Mouse (Mus musculus): ENCODE data around the gene Tsc22d4. TPM values are rescaled to one million over a fixed set of nuclear protein-coding genes. Genes with fewer than 3 reads are reported as not detected.

The Tsc22d4 gene
- polyA plus RNA-seq, 1 experiment = 71.2 TPM

- no peaks in the 10 kb centered on the region; the same call in 1 of the 2 replicates for H3K36me3 ChIP-seq (ENCODE audit: control insufficient read depth, insufficient read depth, low read length)
- H3K27me3 ChIP-seq (replicated peaks; ENCODE audit: control insufficient read depth, insufficient read depth, low read length) = no peaks in the 10 kb centered on the region
- no peak for DNase-seq
- WGBS = 38% methylated on average over 9 of the region's 9 CpGs
- H3K4me1 ChIP-seq (ENCODE audit: control insufficient read depth, insufficient read depth, low read length) = peaks cover 20% of the 10 kb centered on the region
- no peak overlapping the region for H3K4me3 ChIP-seq (ENCODE audit: insufficient read depth, low read depth, low read length)
- TF ChIP-seq POLR2A (IDR thresholded peaks at IDR 0.05; ENCODE audit: low read depth, low read length) = no peak
- no peak for TF ChIP-seq CTCF (conservative IDR thresholded peaks at IDR 0.05; ENCODE audit: insufficient read depth, insufficient read length, low read depth, low read length)
- H3K27ac ChIP-seq (ENCODE audit: insufficient read depth, low read depth, low read length) = no peak overlapping the region
Measured at GRCm38 (mm10) chr5:137783901-137784540, 38.5 kb downstream of the Tsc22d4 start.

- H3K4me3 ChIP-seq (ENCODE audit: insufficient read depth, low read depth, low read length) = peak overlapping the region; percentile 61; the same call in 1 of the 2 replicates
- TF ChIP-seq POLR2A (IDR thresholded peaks at IDR 0.05; ENCODE audit: low read depth, low read length) (no peak), CTCF (conservative IDR thresholded peaks at IDR 0.05; ENCODE audit: insufficient read depth, insufficient read length, low read depth, low read length) (no peak)
- no peak for DNase-seq
- no peaks in the 10 kb centered on the region for H3K27me3 ChIP-seq (replicated peaks; ENCODE audit: control insufficient read depth, insufficient read depth, low read length)
- H3K4me1 ChIP-seq (ENCODE audit: control insufficient read depth, insufficient read depth, low read length) = peaks cover 20% of the 10 kb centered on the region
- 45% methylated on average over 14 of the region's 14 CpGs for WGBS
- H3K36me3 ChIP-seq (ENCODE audit: control insufficient read depth, insufficient read depth, low read length) = no peaks in the 10 kb centered on the region; the same call in 1 of the 2 replicates
- H3K27ac ChIP-seq (ENCODE audit: insufficient read depth, low read depth, low read length) = no peak overlapping the region
Measured at GRCm38 (mm10) chr5:137784546-137784945, 39.0 kb downstream of the Tsc22d4 start.

- Histone ChIP-seq H3K4me3 (ENCODE audit: insufficient read depth, low read depth, low read length) (peak overlapping the region; percentile 61), H3K27ac (ENCODE audit: insufficient read depth, low read depth, low read length) (peak overlapping the region; percentile 97), H3K27me3 (replicated peaks; ENCODE audit: control insufficient read depth, insufficient read depth, low read length) (no peaks in the 10 kb centered on the region), H3K4me1 (ENCODE audit: control insufficient read depth, insufficient read depth, low read length) (peaks cover 16% of the 10 kb centered on the region), H3K36me3 (ENCODE audit: control insufficient read depth, insufficient read depth, low read length) (no peaks in the 10 kb centered on the region; the same call in 1 of the 2 replicates)
- WGBS = 2% methylated on average over 59 of the region's 62 CpGs
- TF ChIP-seq POLR2A (IDR thresholded peaks at IDR 0.05; ENCODE audit: low read depth, low read length) (no peak), CTCF (conservative IDR thresholded peaks at IDR 0.05; ENCODE audit: insufficient read depth, insufficient read length, low read depth, low read length) (no peak)
- DNase-seq = no peak
Measured at GRCm38 (mm10) chr5:137785164-137786031, 39.9 kb downstream of the Tsc22d4 start.

DNA sequence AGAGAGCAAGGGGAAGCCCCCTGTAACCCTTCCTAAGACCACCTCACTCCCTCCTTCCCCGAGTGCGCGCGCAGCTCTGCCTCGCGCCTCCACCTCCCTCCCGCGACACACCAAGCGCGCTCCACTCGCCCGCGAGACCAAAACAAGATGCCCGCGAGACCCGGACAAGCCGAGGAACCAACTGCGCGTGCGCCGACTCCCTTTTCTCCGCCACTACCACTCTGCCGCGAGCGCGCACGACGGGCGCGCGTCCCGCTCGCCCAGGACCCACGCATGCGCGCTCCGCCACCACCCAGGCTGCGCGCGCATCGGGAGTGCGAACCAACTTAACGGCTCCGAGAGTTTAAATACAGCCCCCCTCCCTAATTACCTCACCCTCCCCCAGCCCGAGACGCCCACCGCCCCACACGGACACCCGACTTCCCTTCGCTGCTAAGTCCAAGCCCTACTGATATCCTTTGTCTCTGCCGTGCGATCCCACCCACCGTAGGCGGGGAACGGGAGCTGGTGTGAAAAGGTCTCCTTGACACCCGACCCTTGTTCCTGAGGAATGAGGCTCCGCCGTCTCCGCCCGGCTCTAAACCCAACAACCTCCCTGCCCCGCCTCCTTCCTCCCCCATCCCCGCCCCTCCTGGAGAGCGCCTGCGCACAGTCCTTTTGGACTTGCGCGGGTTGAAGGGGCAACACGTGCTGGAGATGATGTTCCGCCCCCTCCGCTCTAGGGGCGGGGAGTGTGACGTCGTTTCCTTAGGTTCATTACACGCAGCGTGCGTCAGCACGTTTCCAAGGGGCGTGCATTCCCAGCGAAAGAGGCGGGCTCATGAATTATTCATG lies 40.8 kb downstream of the Tsc22d4 start:
- DNase-seq = peak; percentile 100
- peak; percentile 98 for TF ChIP-seq POLR2A (IDR thresholded peaks at IDR 0.05; ENCODE audit: low read depth, low read length)
- TF ChIP-seq CTCF (conservative IDR thresholded peaks at IDR 0.05; ENCODE audit: insufficient read depth, insufficient read length, low read depth, low read length) = no peak
- under 1% methylated on average over 79 of the region's 79 CpGs for WGBS

DNA sequence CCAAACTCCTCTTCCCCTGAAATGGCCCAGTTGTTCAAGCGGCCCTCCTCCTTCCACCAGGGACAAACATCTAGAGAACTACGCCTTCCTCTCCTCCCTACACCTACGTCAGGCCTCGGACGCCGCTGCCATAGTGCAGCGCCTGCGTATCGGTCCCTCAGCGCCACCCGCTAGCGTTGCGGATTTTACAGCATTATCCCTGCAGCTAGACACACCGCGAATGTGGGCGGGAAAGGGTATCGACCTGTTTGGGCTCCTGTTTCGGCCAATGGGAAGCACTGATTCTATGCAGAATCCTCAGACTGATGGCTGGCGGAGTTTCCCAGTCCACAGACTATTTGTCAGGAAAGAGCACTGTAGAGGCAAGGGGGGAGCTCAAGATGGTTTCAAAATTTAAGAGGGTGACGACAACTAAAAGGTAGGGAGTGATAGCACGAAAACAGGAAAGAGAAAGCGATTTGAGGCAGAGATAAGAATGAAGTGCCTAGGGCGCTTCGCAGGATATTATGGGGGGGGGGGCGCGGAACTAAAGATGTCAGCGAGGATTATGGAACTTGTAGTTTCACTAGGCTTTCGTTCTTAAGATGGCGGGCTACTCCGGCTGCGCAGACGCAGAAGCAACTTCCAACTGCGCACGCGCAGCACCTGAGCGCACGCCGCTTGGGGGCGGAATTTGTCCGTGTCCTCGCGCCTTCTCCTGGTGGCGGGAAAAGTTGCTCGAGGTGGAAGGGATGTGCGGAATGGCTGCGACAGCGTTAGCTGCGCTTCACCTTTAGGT lies 41.8 kb downstream of the Tsc22d4 start, which contains the start of the genes Mepce and Zcwpw1:
Gene Mepce (minus strand): TSS at position 505 of the 778 bp plus-strand sequence.
Gene Zcwpw1 (plus strand): TSS at position 648 of the 778 bp plus-strand sequence.
- Histone ChIP-seq H3K27me3 (replicated peaks; ENCODE audit: control insufficient read depth, insufficient read depth, low read length) (no peaks in the 10 kb centered on the region), H3K36me3 (ENCODE audit: control insufficient read depth, insufficient read depth, low read length) (no peaks in the 10 kb centered on the region; the same call in 1 of the 2 replicates), H3K4me3 (ENCODE audit: insufficient read depth, low read depth, low read length) (peak within 1 kb of the TSS; percentile 78), H3K27ac (ENCODE audit: insufficient read depth, low read depth, low read length) (peak within 1 kb of the TSS; percentile 94), H3K4me1 (ENCODE audit: control insufficient read depth, insufficient read depth, low read length) (peaks cover 16% of the 10 kb centered on the region)
- DNase-seq = peak; percentile 97
- TF ChIP-seq POLR2A (IDR thresholded peaks at IDR 0.05; ENCODE audit: low read depth, low read length) = peak; percentile 56
- TF ChIP-seq CTCF (conservative IDR thresholded peaks at IDR 0.05; ENCODE audit: insufficient read depth, insufficient read length, low read depth, low read length) = peak; percentile 77
- WGBS = 1% methylated on average over 48 of the region's 48 CpGs

More for the DNA sequence above, 40.8 kb downstream of the Tsc22d4 start:
- H3K4me1 ChIP-seq (ENCODE audit: control insufficient read depth, insufficient read depth, low read length) = peaks cover 16% of the 10 kb centered on the region
- no peaks in the 10 kb centered on the region; the same call in 1 of the 2 replicates for H3K36me3 ChIP-seq (ENCODE audit: control insufficient read depth, insufficient read depth, low read length)
- H3K4me3 ChIP-seq (ENCODE audit: insufficient read depth, low read depth, low read length) = peak overlapping the region; percentile 61
- peak overlapping the region; percentile 97 for H3K27ac ChIP-seq (ENCODE audit: insufficient read depth, low read depth, low read length)
- no peaks in the 10 kb centered on the region for H3K27me3 ChIP-seq (replicated peaks; ENCODE audit: control insufficient read depth, insufficient read depth, low read length)

DNA sequence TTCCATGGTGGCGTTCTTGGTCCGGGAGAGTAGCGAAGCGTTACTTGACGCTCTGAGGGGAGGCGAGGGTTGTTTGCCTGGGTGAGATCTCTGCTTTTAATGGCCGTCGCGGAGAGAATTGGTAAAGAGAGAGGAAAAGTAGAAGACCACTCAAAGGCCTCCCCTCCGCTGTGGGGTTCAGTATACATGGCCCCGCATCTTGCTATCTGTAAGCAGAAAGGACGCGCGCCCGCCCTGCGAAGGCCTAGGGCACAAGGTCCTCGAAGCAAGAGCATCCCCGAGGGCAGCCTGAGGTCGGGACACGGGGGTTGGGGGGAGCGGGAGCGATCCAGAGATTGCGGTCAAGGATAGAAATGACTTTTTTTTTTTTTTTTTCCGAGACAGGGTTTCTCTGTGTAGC lies 42.6 kb downstream of the Tsc22d4 start:
- no peak for DNase-seq
- WGBS = 65% methylated on average over 24 of the region's 24 CpGs
- Histone ChIP-seq H3K27me3 (replicated peaks; ENCODE audit: control insufficient read depth, insufficient read depth, low read length) (no peaks in the 10 kb centered on the region), H3K4me1 (ENCODE audit: control insufficient read depth, insufficient read depth, low read length) (peaks cover 16% of the 10 kb centered on the region), H3K4me3 (ENCODE audit: insufficient read depth, low read depth, low read length) (0 out of 2 replicates have a peak overlapping the region, but pooled peaks have one; percentile 3), H3K27ac (ENCODE audit: insufficient read depth, low read depth, low read length) (no peak overlapping the region), H3K36me3 (ENCODE audit: control insufficient read depth, insufficient read depth, low read length) (no peaks in the 10 kb centered on the region)
- TF ChIP-seq POLR2A (IDR thresholded peaks at IDR 0.05; ENCODE audit: low read depth, low read length) (no peak), CTCF (conservative IDR thresholded peaks at IDR 0.05; ENCODE audit: insufficient read depth, insufficient read length, low read depth, low read length) (no peak)

Data from kidney, adult 2 months (tissue).